Mouse (Mus musculus) C3H10T1/2 (cell line): ENCODE measurements around the gene Keap1. TPM values are rescaled to one million over a fixed set of nuclear protein-coding genes. Genes with fewer than 3 reads are reported as not detected.

Source experiments
- polyA plus RNA-seq, 2 experiments: library from polyadenylated mRNA; unstranded; fragments of >200 nt; fragmentation: generic; extraction: Trizol; gene quantifications; one replicate each; pipeline ENCODE4 v1.2.1; 2012; ENCODE audit warnings: missing spikeins in 2 of 2

Gene Keap1
- 10 to 100 TPM; 29.4 to 56.7 TPM for polyA plus RNA-seq

GRCm38 (mm10) chr9:21238733-21239464 is at the start of gene Keap1:
Gene Keap1, minus strand, starts transcription at chr9:21239361.

DNA sequence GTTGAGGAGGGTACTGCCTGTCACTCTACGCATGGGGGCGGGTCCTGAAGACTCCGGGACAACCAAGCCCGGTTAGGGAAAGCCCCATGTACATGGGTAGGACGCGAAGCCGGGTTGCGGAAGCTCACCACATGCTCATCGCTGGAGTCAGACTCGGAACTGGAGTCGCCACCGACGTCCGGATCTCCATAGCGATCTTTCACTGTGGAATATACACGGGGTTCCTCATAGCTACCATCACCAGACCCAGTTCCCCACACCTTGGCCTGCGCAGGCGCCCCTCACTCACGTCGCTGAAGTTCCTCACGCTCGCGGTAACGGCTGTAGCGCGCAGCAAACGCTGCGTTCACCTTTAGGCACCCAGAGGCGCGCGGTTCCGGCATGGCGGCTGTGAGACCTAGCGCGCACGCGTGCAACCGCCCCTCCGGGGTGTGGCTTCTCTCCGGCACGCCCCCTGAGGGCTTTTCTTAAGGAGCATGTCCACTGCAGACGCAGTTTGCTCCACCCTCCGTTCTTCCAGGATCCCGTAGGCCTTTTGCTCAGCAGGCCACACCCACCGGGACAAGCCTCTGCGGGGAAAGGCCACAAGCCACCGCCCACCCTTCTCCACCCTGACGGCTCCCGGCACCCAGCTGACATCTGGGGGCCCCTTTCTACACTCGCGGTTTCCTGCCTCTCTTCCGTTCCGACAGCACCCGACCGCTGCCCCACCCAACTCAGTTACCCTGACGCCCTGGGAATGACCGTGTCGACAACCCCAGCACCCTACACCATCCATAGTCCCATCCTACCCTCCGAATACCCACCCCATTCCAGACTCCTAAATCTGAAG is 48.6 kb upstream of the Keap1 start, which contains the start of gene Kri1:
Gene Kri1 (minus strand): TSS at position 399 of the 832 bp plus-strand sequence.

DNA sequence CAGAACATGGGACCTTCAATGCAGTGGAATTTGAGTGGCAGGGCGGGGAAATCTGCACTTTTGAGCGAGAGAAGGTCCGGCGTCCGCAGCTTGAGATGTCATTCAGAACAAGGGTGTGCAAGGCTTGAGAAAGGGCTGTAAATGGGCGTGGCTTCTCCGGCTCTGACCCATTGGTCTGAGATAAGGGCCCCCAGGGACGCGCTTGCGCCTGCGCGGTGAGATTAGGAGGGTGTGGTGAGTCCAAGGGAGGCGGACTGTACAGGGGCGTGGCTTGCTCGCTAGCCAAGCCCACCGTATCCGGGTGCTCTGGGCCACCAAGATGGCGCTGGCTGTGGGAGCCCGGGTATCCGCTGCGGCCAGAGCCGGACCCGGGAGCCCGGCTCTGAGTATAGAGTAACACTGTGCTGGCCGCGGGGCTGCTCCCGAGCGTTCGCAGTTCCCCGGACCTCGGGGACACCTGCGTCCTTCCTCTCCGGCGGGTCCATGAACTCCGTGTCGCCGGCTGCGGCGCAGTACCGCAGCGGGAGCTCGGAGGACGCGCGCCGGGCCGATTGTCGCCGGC is 25.9 kb upstream of the Keap1 start, which contains the start of gene Atg4d:
Gene Atg4d (plus strand): TSS at position 294 of the 562 bp plus-strand sequence.

GRCm38 (mm10) chr9:21248326-21248725 is 9.2 kb upstream of the Keap1 start, which contains the start of gene S1pr5:
Gene S1pr5, minus strand, starts transcription at chr9:21248443.

Other genes starting within 250 kb of the Keap1 start
- 100 to 1,000 TPM; 124 to 136 TPM for gene Mrpl4, start 236.6 kb downstream of the Keap1 start, polyA plus RNA-seq
- under 1 TPM; 0.04 to 0.99 TPM for gene Icam1, start 223.4 kb downstream of the Keap1 start, polyA plus RNA-seq
- under 1 TPM; 0.08 to 0.52 TPM for gene Icam4, start 210.0 kb downstream of the Keap1 start, polyA plus RNA-seq
- gene Icam5, start 207.3 kb downstream of the Keap1 start, polyA plus RNA-seq, result 1 to 10 TPM in 1 of 2 experiments, under 1 TPM in 1; 0.25 to 7.9 TPM
- gene Zglp1, start 172.3 kb downstream of the Keap1 start, polyA plus RNA-seq, result under 1 TPM in 1 of 2 experiments, not detected in 1; 0.57 TPM
- gene Gm49373, start 166.3 kb downstream of the Keap1 start, polyA plus RNA-seq, result under 1 TPM; 0.52 to 0.88 TPM
- 10 to 100 TPM; 58.9 to 94.5 TPM for gene Fdx1l, start 165.7 kb downstream of the Keap1 start, polyA plus RNA-seq
- 1 to 10 TPM in 1 of 2 experiments, under 1 TPM in 1; 0.99 to 1.5 TPM for gene Gm38431, start 147.4 kb downstream of the Keap1 start, polyA plus RNA-seq
- gene Raver1, start 147.4 kb downstream of the Keap1 start, polyA plus RNA-seq, result 10 to 100 TPM; 46.3 to 49.8 TPM
- gene Tyk2, start 108.1 kb downstream of the Keap1 start, polyA plus RNA-seq, result 10 to 100 TPM in 1 of 2 experiments, 1 to 10 TPM in 1; 5.3 to 10.9 TPM
- gene Cdc37, start 89.4 kb downstream of the Keap1 start, polyA plus RNA-seq, result 100 to 1,000 TPM; 230 to 298 TPM
- 10 to 100 TPM in 1 of 2 experiments, 1 to 10 TPM in 1; 4.1 to 10.6 TPM for gene Pde4a, start 73.6 kb downstream of the Keap1 start, polyA plus RNA-seq
- under 1 TPM in 1 of 2 experiments, not detected in 1; 0.07 TPM for gene S1pr5, start 9.1 kb upstream of the Keap1 start, polyA plus RNA-seq
- 10 to 100 TPM; 18.7 to 19.6 TPM for gene Atg4d, start 25.9 kb upstream of the Keap1 start, polyA plus RNA-seq
- 10 to 100 TPM; 14.1 to 22.0 TPM for gene Kri1, start 48.6 kb upstream of the Keap1 start, polyA plus RNA-seq
- 10 to 100 TPM; 21.1 to 59.7 TPM for gene Cdkn2d, start 52.0 kb upstream of the Keap1 start, polyA plus RNA-seq
- gene Ap1m2, start 73.0 kb upstream of the Keap1 start, polyA plus RNA-seq, result under 1 TPM in 1 of 2 experiments, not detected in 1; 0.06 TPM
- 10 to 100 TPM; 11.5 to 67.6 TPM for gene Slc44a2, start 81.3 kb upstream of the Keap1 start, polyA plus RNA-seq
- gene Ilf3, start 128.5 kb upstream of the Keap1 start, polyA plus RNA-seq, result 10 to 100 TPM; 12.3 to 78.0 TPM
- 10 to 100 TPM; 25.1 to 35.0 TPM for gene Qtrt1, start 172.5 kb upstream of the Keap1 start, polyA plus RNA-seq
- gene Dnm2, start 185.5 kb upstream of the Keap1 start, polyA plus RNA-seq, result 10 to 100 TPM; 31.7 to 76.8 TPM